Mouse (Mus musculus) spleen, adult 2 months (tissue): Measurements from ENCODE around the gene 2210016F16Rik.

Experiments used
- CTCF ChIP-seq: fragments of 200-500 bp; IDR thresholded peaks from 2 replicates; pipeline ENCODE4 v1.5.1; 2011; ENCODE audit warnings: mild to moderate bottlenecking, inconsistent platforms; ENCODE audit not compliant: insufficient read depth, insufficient read length, insufficient replicate concordance; ENCODE audit errors: extremely low read depth
- POLR2A ChIP-seq: fragments of 200-500 bp; IDR thresholded peaks from 2 replicates; pipeline ENCODE4 v1.6.1; 2011; ENCODE audit warnings: low read depth, low read length, inconsistent platforms

DNA sequence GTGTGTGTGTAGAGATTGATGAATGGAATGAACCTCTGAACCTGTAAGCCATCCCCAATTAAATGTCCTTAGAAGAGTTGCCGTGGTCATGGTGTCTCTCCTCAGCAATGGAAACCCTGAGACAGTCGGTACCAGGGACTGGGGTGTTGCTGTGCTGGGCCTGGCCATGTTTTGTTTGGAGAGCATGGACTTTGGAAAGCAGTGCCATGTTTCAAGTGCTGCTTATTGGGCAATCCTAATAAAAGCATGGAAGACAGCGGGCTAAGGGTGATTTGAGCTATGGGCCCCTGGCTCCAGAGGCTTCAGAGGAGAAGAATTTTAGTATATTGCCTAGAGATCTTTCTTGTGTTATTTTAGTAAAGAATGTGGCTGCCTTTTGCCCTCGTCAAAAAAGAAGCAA, 26.0 kb upstream of the 2210016F16Rik start:
- TF ChIP-seq CTCF = no peak
- TF ChIP-seq POLR2A = no peak
